Mouse (Mus musculus): Measurements from ENCODE around the gene Rplp1. TPM values are rescaled to one million over a fixed set of nuclear protein-coding genes. Genes with fewer than 3 reads are reported as not detected.

The Rplp1 gene
- polyA plus RNA-seq, 1 experiment from 2014 or later = 1,709 TPM

- no peak for DNase-seq (ENCODE audit: low spot score)
- no peak overlapping the region for H3K27ac ChIP-seq
- 80% methylated on average over 11 of the region's 11 CpGs for WGBS
Observed at GRCm38 (mm10) chr9:61908832-61909407, 5.4 kb downstream of the Rplp1 start.

GRCm38 (mm10) chr9:61908341-61908740 is 6.0 kb downstream of the Rplp1 start:
- peaks cover 15% of the 10 kb centered on the region for H3K36me3 ChIP-seq (ENCODE audit: insufficient read depth, low read length)

More at GRCm38 (mm10) chr9:61908832-61909407, 5.4 kb downstream of the Rplp1 start:
- H3K4me1 ChIP-seq (replicated peaks; ENCODE audit: insufficient read depth, low read length) = 0 out of 2 replicates have a peak, but pooled peaks cover 13% of the 10 kb centered on the region
- no peak overlapping the region for H3K4me3 ChIP-seq (replicated peaks; ENCODE audit: low read depth, low read length)
- ATAC-seq (replicated peaks; ENCODE audit: low FRiP score, low read depth) = no peak
- no peak overlapping the region for H3K9ac ChIP-seq (ENCODE audit: low read depth, low read length)
- H3K4me2 ChIP-seq (ENCODE audit: low read length) = no peak overlapping the region
- H3K9me3 ChIP-seq (replicated peaks; ENCODE audit: low read length) = no peaks in the 10 kb centered on the region
- no peak for TF ChIP-seq CTCF (IDR thresholded peaks at IDR 0.05; ENCODE audit: low read depth)
- peaks cover 15% of the 10 kb centered on the region for H3K36me3 ChIP-seq (ENCODE audit: insufficient read depth, low read length)
- no peaks in the 10 kb centered on the region for H3K27me3 ChIP-seq (ENCODE audit: insufficient read depth, low read length)

GRCm38 (mm10) chr9:61907621-61908295 is 6.6 kb downstream of the Rplp1 start:
- Histone ChIP-seq H3K9ac (ENCODE audit: low read depth, low read length) (no peak overlapping the region), H3K36me3 (ENCODE audit: insufficient read depth, low read length) (peaks cover 12% of the 10 kb centered on the region), H3K27ac (no peak overlapping the region), H3K9me3 (replicated peaks; ENCODE audit: low read length) (no peaks in the 10 kb centered on the region), H3K4me1 (replicated peaks; ENCODE audit: insufficient read depth, low read length) (0 out of 2 replicates have a peak, but pooled peaks cover 7% of the 10 kb centered on the region), H3K4me2 (ENCODE audit: low read length) (no peak overlapping the region), H3K27me3 (ENCODE audit: insufficient read depth, low read length) (no peaks in the 10 kb centered on the region), H3K4me3 (replicated peaks; ENCODE audit: low read depth, low read length) (no peak overlapping the region)
- 83% methylated on average over 4 of the region's 4 CpGs for WGBS
- DNase-seq (ENCODE audit: low spot score) = no peak
- no peak for ATAC-seq (replicated peaks; ENCODE audit: low FRiP score, low read depth)
- TF ChIP-seq CTCF (IDR thresholded peaks at IDR 0.05; ENCODE audit: low read depth) = no peak

More at GRCm38 (mm10) chr9:61908341-61908740, 6.0 kb downstream of the Rplp1 start:
- DNase-seq (ENCODE audit: low spot score) = no peak
- H3K4me2 ChIP-seq (ENCODE audit: low read length) = no peak overlapping the region
- no peaks in the 10 kb centered on the region for H3K9me3 ChIP-seq (replicated peaks; ENCODE audit: low read length)
- ATAC-seq (replicated peaks; ENCODE audit: low FRiP score, low read depth) = no peak
- H3K27me3 ChIP-seq (ENCODE audit: insufficient read depth, low read length) = no peaks in the 10 kb centered on the region
- WGBS = 59% methylated on average over 3 of the region's 3 CpGs
- TF ChIP-seq CTCF (IDR thresholded peaks at IDR 0.05; ENCODE audit: low read depth) = no peak
- 0 out of 2 replicates have a peak, but pooled peaks cover 12% of the 10 kb centered on the region for H3K4me1 ChIP-seq (replicated peaks; ENCODE audit: insufficient read depth, low read length)
- no peak overlapping the region for H3K4me3 ChIP-seq (replicated peaks; ENCODE audit: low read depth, low read length)
- no peak overlapping the region for H3K9ac ChIP-seq (ENCODE audit: low read depth, low read length)
- no peak overlapping the region for H3K27ac ChIP-seq

GRCm38 (mm10) chr9:61906912-61907311 is 7.4 kb downstream of the Rplp1 start:
- Histone ChIP-seq H3K9ac (ENCODE audit: low read depth, low read length) (no peak overlapping the region), H3K4me2 (ENCODE audit: low read length) (no peak overlapping the region), H3K4me1 (replicated peaks; ENCODE audit: insufficient read depth, low read length) (0 out of 2 replicates have a peak, but pooled peaks cover under 1% of the 10 kb centered on the region), H3K27ac (no peak overlapping the region), H3K4me3 (replicated peaks; ENCODE audit: low read depth, low read length) (no peak overlapping the region), H3K27me3 (ENCODE audit: insufficient read depth, low read length) (no peaks in the 10 kb centered on the region), H3K9me3 (replicated peaks; ENCODE audit: low read length) (no peaks in the 10 kb centered on the region), H3K36me3 (ENCODE audit: insufficient read depth, low read length) (peaks cover 4% of the 10 kb centered on the region; the same call in 1 of the 2 replicates)
- WGBS = 67% methylated on average over 10 of the region's 10 CpGs
- DNase-seq (ENCODE audit: low spot score) (peak; percentile 39), ATAC-seq (replicated peaks; ENCODE audit: low FRiP score, low read depth) (no peak)
- peak; percentile 70 for TF ChIP-seq CTCF (IDR thresholded peaks at IDR 0.05; ENCODE audit: low read depth)

GRCm38 (mm10) chr9:61905576-61905975 is 8.8 kb downstream of the Rplp1 start:
- Histone ChIP-seq H3K9me3 (replicated peaks; ENCODE audit: low read length) (no peaks in the 10 kb centered on the region), H3K4me3 (replicated peaks; ENCODE audit: low read depth, low read length) (no peak overlapping the region), H3K4me1 (replicated peaks; ENCODE audit: insufficient read depth, low read length) (no peaks in the 10 kb centered on the region), H3K9ac (ENCODE audit: low read depth, low read length) (no peak overlapping the region), H3K27me3 (ENCODE audit: insufficient read depth, low read length) (no peaks in the 10 kb centered on the region), H3K36me3 (ENCODE audit: insufficient read depth, low read length) (no peaks in the 10 kb centered on the region), H3K27ac (no peak overlapping the region), H3K4me2 (ENCODE audit: low read length) (no peak overlapping the region)
- DNase-seq (ENCODE audit: low spot score) = no peak
- no peak for ATAC-seq (replicated peaks; ENCODE audit: low FRiP score, low read depth)
- TF ChIP-seq CTCF (IDR thresholded peaks at IDR 0.05; ENCODE audit: low read depth) = no peak
- 59% methylated on average over 5 of the region's 5 CpGs for WGBS

GRCm38 (mm10) chr9:61904201-61904600 is 10.1 kb downstream of the Rplp1 start:
- Histone ChIP-seq H3K36me3 (ENCODE audit: insufficient read depth, low read length) (no peaks in the 10 kb centered on the region), H3K9ac (ENCODE audit: low read depth, low read length) (no peak overlapping the region), H3K4me2 (ENCODE audit: low read length) (no peak overlapping the region), H3K27me3 (ENCODE audit: insufficient read depth, low read length) (no peaks in the 10 kb centered on the region), H3K4me3 (replicated peaks; ENCODE audit: low read depth, low read length) (no peak overlapping the region), H3K9me3 (replicated peaks; ENCODE audit: low read length) (no peaks in the 10 kb centered on the region), H3K4me1 (replicated peaks; ENCODE audit: insufficient read depth, low read length) (no peaks in the 10 kb centered on the region), H3K27ac (peak overlapping the region; percentile 8; the same call in 1 of the 2 replicates)
- no peak for DNase-seq (ENCODE audit: low spot score)
- no peak for ATAC-seq (replicated peaks; ENCODE audit: low FRiP score, low read depth)
- no peak for TF ChIP-seq CTCF (IDR thresholded peaks at IDR 0.05; ENCODE audit: low read depth)
- WGBS = 26% methylated on average over 7 of the region's 7 CpGs
